ENCODE assay signal across 29 mouse cellular contexts in the genomic region with DNA sequence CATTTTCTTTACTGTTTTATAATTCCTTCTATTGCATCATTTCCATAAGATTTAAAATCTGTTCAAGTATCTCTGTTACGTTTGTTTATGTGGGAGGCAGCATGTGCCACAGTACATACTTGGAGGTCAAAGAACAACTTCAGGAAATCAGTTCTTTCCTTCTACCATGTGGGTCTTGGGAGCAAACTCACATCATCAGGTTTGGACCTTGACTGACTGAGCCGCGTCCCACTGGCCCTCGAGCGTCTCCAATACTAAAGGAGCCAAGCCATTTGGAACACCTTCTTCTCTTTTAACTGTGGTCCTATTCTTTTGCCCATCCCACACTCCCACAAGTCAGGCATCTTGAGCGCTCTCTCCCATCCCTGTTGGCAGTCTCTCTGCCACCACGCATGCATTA. TPM values are rescaled to one million over a fixed set of nuclear protein-coding genes. Genes with fewer than 3 reads are reported as not detected.
"Had no signal": no experiment of that assay in that cellular context is flagged by ENCODE, and none has a peak within 500 bp of the region (broad histone marks: within the 10 kb centered on the region; RNA-seq: fewer than 3 reads in every experiment).

No protein-coding gene starts in this region.

- H3K4me2 ChIP-seq: limb, embryonic 12.5 days; limb, embryonic 13.5 days; limb, embryonic 15.5 days; liver, embryonic 15.5 days; lung, embryonic 14.5 days; lung, embryonic 15.5 days; midbrain, embryonic 11.5 days; midbrain, embryonic 12.5 days; midbrain, embryonic 13.5 days; midbrain, embryonic 15.5 days; neural tube, embryonic 12.5 days; neural tube, embryonic 13.5 days had no signal

- ATAC-seq: liver, postnatal 0 days; lung, postnatal 0 days; midbrain, embryonic 13.5 days; midbrain, embryonic 15.5 days; midbrain, embryonic 16.5 days had no signal

- H3K4me1 ChIP-seq: limb, embryonic 10.5 days; limb, embryonic 12.5 days; limb, embryonic 13.5 days; limb, embryonic 15.5 days; lung, embryonic 15.5 days; midbrain, embryonic 10.5 days; midbrain, embryonic 12.5 days; midbrain, embryonic 13.5 days; midbrain, embryonic 15.5 days; neural tube, embryonic 12.5 days; neural tube, embryonic 13.5 days had no signal

- H3K9ac ChIP-seq: limb, embryonic 12.5 days; limb, embryonic 13.5 days; limb, embryonic 15.5 days; liver, embryonic 14.5 days; liver, embryonic 15.5 days; liver, postnatal 0 days; lung, embryonic 14.5 days; lung, embryonic 15.5 days; midbrain, embryonic 12.5 days; midbrain, embryonic 13.5 days; midbrain, embryonic 15.5 days; neural tube, embryonic 12.5 days; neural tube, embryonic 13.5 days had no signal

- H3K27me3 ChIP-seq: limb, embryonic 12.5 days; limb, embryonic 13.5 days; limb, embryonic 15.5 days; liver, embryonic 15.5 days; lung, embryonic 15.5 days; megakaryocyte, embryonic 14.5 days; midbrain, embryonic 12.5 days; midbrain, embryonic 13.5 days; midbrain, embryonic 15.5 days; neural tube, embryonic 12.5 days; neural tube, embryonic 13.5 days had no signal

- H3K27ac ChIP-seq: left cerebral cortex, adult 2 months; limb, embryonic 10.5 days; limb, embryonic 12.5 days; limb, embryonic 13.5 days; limb, embryonic 15.5 days; liver, embryonic 14.5 days; liver, embryonic 15.5 days; lung, embryonic 15.5 days; macrophage; midbrain, embryonic 10.5 days; midbrain, embryonic 12.5 days; midbrain, embryonic 13.5 days; midbrain, embryonic 15.5 days; neural tube, embryonic 12.5 days; neural tube, embryonic 13.5 days had no signal

- H3K4me3 ChIP-seq: left cerebral cortex, adult 2 months; limb, embryonic 10.5 days; limb, embryonic 12.5 days; limb, embryonic 13.5 days; limb, embryonic 15.5 days; liver, embryonic 15.5 days; lung, embryonic 15.5 days; megakaryocyte, embryonic 14.5 days; midbrain, embryonic 10.5 days; midbrain, embryonic 12.5 days; midbrain, embryonic 13.5 days; midbrain, embryonic 15.5 days; myocyte; neural tube, embryonic 12.5 days; neural tube, embryonic 13.5 days had no signal

- H3K9me3 ChIP-seq: limb, embryonic 10.5 days; limb, embryonic 12.5 days; limb, embryonic 13.5 days; limb, embryonic 15.5 days; liver, embryonic 15.5 days; lung, embryonic 15.5 days; megakaryocyte, embryonic 14.5 days; midbrain, embryonic 10.5 days; midbrain, embryonic 12.5 days; midbrain, embryonic 13.5 days; midbrain, embryonic 15.5 days; neural tube, embryonic 12.5 days; neural tube, embryonic 13.5 days had no signal

- DNase-seq: left cerebral cortex, postnatal 4 days; liver, postnatal 0 days; lung, adult 18-20 months; lung, postnatal 10 days; lung, postnatal 14 days; lung, postnatal 36 days; lung, postnatal 4 days; midbrain, embryonic 14.5 days had no signal

- H3K36me3 ChIP-seq: limb, embryonic 10.5 days; limb, embryonic 12.5 days; limb, embryonic 13.5 days; limb, embryonic 15.5 days; lung, embryonic 15.5 days; midbrain, embryonic 10.5 days; midbrain, embryonic 12.5 days; midbrain, embryonic 13.5 days; midbrain, embryonic 15.5 days; neural tube, embryonic 12.5 days; neural tube, embryonic 13.5 days had no signal

RNA-seq across cellular contexts. Expression of a gene that starts 23.7 kb away (rescaled TPM):
- polyA plus RNA-seq: macrophage, myocyte had no signal
